Comparison of ENCODE assay signal across 18 mouse cellular contexts in the genomic region with DNA sequence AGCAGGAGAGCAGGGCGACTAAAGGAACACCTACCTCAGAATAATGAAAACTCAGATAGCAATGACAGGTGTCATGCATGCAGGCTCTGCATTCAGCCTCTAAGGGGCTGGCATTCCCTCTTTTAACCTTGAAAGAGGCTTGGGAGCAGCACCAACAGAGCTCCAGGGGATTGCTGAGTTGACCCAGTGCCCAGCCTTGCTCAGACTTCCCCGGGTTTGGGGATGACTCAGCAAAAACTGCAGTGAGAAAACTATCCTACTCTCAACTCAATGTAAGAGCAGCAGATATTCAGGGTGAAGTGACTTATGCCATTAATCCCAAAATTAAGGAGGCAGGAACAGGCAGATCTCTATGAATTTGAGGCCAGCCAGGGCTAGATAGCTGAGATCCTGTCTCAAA. TPM values are rescaled to one million over a fixed set of nuclear protein-coding genes. Genes with fewer than 3 reads are reported as not detected.
DNase-seq lines count a peak whose midpoint lies in the region; ATAC-seq and TF ChIP-seq lines count a peak whose summit lies in the region.
"Had no signal": no experiment of that assay in that cellular context is flagged by ENCODE, and none has a peak within 500 bp of the region (broad histone marks: within the 10 kb centered on the region; RNA-seq: fewer than 3 reads in every experiment).

No protein-coding gene starts in this region.

- no peak for DNase-seq in heart, adult 8-10 months (ENCODE audit: low spot score)
- no peak for DNase-seq in ES-E14 (ENCODE audit: low read depth, low spot score)
- peak; percentile 71 for DNase-seq in adrenal gland, postnatal 14 days
- DNase-seq in ovary, postnatal 10 days (ENCODE audit: low spot score) = no peak
- DNase-seq: cerebellum, adult 9-11 months; gastrocnemius, postnatal 10 days; right cerebral cortex, adult 18-20 months; thymus, postnatal 14 days had no signal

- H3K4me2 ChIP-seq in heart, embryonic 11.5 days = no peak overlapping the region
- no peak overlapping the region for H3K4me2 ChIP-seq in heart, embryonic 16.5 days (ENCODE audit: low read depth, low read length)
- no peak overlapping the region for H3K4me2 ChIP-seq in intestine, embryonic 16.5 days (ENCODE audit: low read depth, low read length)
- H3K4me2 ChIP-seq: lung, embryonic 15.5 days; midbrain, embryonic 11.5 days had no signal

- no peaks in the 10 kb centered on the region for H3K27me3 ChIP-seq in heart, embryonic 11.5 days (ENCODE audit: control insufficient read depth, insufficient read depth, low read length)
- no peaks in the 10 kb centered on the region for H3K27me3 ChIP-seq in heart, embryonic 16.5 days (ENCODE audit: control insufficient read depth, insufficient read depth, low read length)
- H3K27me3 ChIP-seq in intestine, embryonic 16.5 days (replicated peaks; ENCODE audit: control insufficient read depth, insufficient read depth, low read length) = no peaks in the 10 kb centered on the region
- H3K27me3 ChIP-seq: lung, embryonic 15.5 days had no signal

- peak overlapping the region; percentile 95 for H3K27ac ChIP-seq in heart, embryonic 11.5 days (ENCODE audit: low read depth, low read length)
- no peak overlapping the region for H3K27ac ChIP-seq in ES-E14 (ENCODE audit: insufficient read depth, low read depth, low read length, poor library complexity, severe bottlenecking)
- peak overlapping the region; percentile 99 for H3K27ac ChIP-seq in heart, embryonic 16.5 days (ENCODE audit: low read length)
- no peak overlapping the region for H3K27ac ChIP-seq in intestine, embryonic 16.5 days (ENCODE audit: low read length)
- H3K27ac ChIP-seq: lung, embryonic 15.5 days had no signal

- H3K9ac ChIP-seq in heart, embryonic 11.5 days (ENCODE audit: low read depth, low read length) = peak overlapping the region; percentile 43; the same call in 1 of the 2 replicates
- no peak overlapping the region for H3K9ac ChIP-seq in ES-E14 (ENCODE audit: insufficient read depth, low read depth, low read length, poor library complexity, severe bottlenecking)
- no peak overlapping the region for H3K9ac ChIP-seq in heart, embryonic 16.5 days (ENCODE audit: low read length)
- H3K9ac ChIP-seq in intestine, embryonic 16.5 days (ENCODE audit: low read depth, low read length) = no peak overlapping the region
- H3K9ac ChIP-seq: lung, embryonic 15.5 days had no signal

- in situ Hi-C loops in ES-E14 (cut with MboI; ENCODE audit: low sequenced_read_pairs in 2 of 2, unreplicated experiment in 2 of 2) = no loop called here

- H3K4me3 ChIP-seq in heart, embryonic 11.5 days (ENCODE audit: low read depth, low read length) = no peak overlapping the region
- H3K4me3 ChIP-seq in ES-E14 (ENCODE audit: insufficient read depth in 1 of 2, low read depth in 1 of 2, low read length in 2 of 2, poor library complexity in 1 of 2, severe bottlenecking in 1 of 2) = no peak overlapping the region
- no peak overlapping the region for H3K4me3 ChIP-seq in heart, embryonic 16.5 days (ENCODE audit: low read length)
- H3K4me3 ChIP-seq in intestine, embryonic 16.5 days (ENCODE audit: low read length) = no peak overlapping the region
- H3K4me3 ChIP-seq: lung, embryonic 15.5 days had no signal

- H3K4me1 ChIP-seq in heart, embryonic 11.5 days (ENCODE audit: control insufficient read depth, insufficient read depth, low read length) = peaks cover 13% of the 10 kb centered on the region
- H3K4me1 ChIP-seq in ES-E14 (ENCODE audit: control insufficient read depth in 2 of 2, insufficient read depth in 2 of 2, low read length in 2 of 2, poor library complexity in 1 of 2) = no peaks in the 10 kb centered on the region
- peaks cover 25% of the 10 kb centered on the region for H3K4me1 ChIP-seq in heart, embryonic 16.5 days (ENCODE audit: control insufficient read depth, insufficient read depth, low read length)
- H3K4me1 ChIP-seq in intestine, embryonic 16.5 days (ENCODE audit: control insufficient read depth, insufficient read depth, low read length) = no peaks in the 10 kb centered on the region
- H3K4me1 ChIP-seq: lung, embryonic 15.5 days had no signal

- no peaks in the 10 kb centered on the region for H3K9me3 ChIP-seq in heart, embryonic 11.5 days (replicated peaks; ENCODE audit: control insufficient read depth, low read length)
- H3K9me3 ChIP-seq in ES-E14 (ENCODE audit: control insufficient read depth, insufficient read depth, low read depth, low read length) = no peaks in the 10 kb centered on the region
- no peaks in the 10 kb centered on the region for H3K9me3 ChIP-seq in heart, embryonic 16.5 days (replicated peaks; ENCODE audit: control insufficient read depth, low read length)
- no peaks in the 10 kb centered on the region for H3K9me3 ChIP-seq in intestine, embryonic 16.5 days (ENCODE audit: control insufficient read depth, low read length)
- H3K9me3 ChIP-seq: lung, embryonic 15.5 days had no signal

- ATAC-seq in heart, embryonic 11.5 days (replicated peaks; ENCODE audit: insufficient number of reproducible peaks, low FRiP score, low TSS enrichment) = no peak
- 0 out of 2 replicates have a peak, but pooled peaks have one; percentile 7 for ATAC-seq in heart, embryonic 16.5 days (replicated peaks; ENCODE audit: extremely low read depth, insufficient read depth, low FRiP score)
- no peak for ATAC-seq in intestine, embryonic 16.5 days
- ATAC-seq: activated CD4-positive, CD25-positive, alpha-beta regulatory T cell, adult 4 months; forebrain, embryonic 14.5 days; hindbrain, embryonic 16.5 days had no signal

- peaks cover 23% of the 10 kb centered on the region for H3K36me3 ChIP-seq in heart, embryonic 11.5 days (ENCODE audit: control insufficient read depth, insufficient read depth, low read length)
- peaks cover 36% of the 10 kb centered on the region for H3K36me3 ChIP-seq in ES-E14 (ENCODE audit: control insufficient read depth, insufficient read depth, low read length, poor library complexity, severe bottlenecking)
- peaks cover 27% of the 10 kb centered on the region for H3K36me3 ChIP-seq in heart, embryonic 16.5 days (ENCODE audit: control insufficient read depth, insufficient read depth)
- H3K36me3 ChIP-seq in intestine, embryonic 16.5 days (ENCODE audit: control insufficient read depth, insufficient read depth, low read length) = peaks cover 23% of the 10 kb centered on the region

- whole genome bisulfite sequencing in heart, embryonic 11.5 days (ENCODE audit: insufficient replicate concordance) = 51% methylated on average over 2 of the region's 2 CpGs
- WGBS in heart, embryonic 16.5 days = 38% methylated on average over 2 of the region's 2 CpGs
- 72% methylated on average over 2 of the region's 2 CpGs for WGBS in intestine, embryonic 16.5 days

TF ChIP-seq in ES-E14, 5 proteins besides CTCF, POLR2A, EP300 and RAD21:
- TF ChIP-seq CHD2 (IDR thresholded peaks at IDR 0.05; ENCODE audit: low read depth, low read length) = no peak
- peak; percentile 86 for TF ChIP-seq MAFK (IDR thresholded peaks at IDR 0.05; ENCODE audit: insufficient read depth, low read depth, low read length)

RNA-seq across cellular contexts. Expression of a gene that starts 8.6 kb away (rescaled TPM):
- polyA plus RNA-seq in heart, embryonic 11.5 days (2014; fragmentation: Nextera tagmentation; extraction: Ambion mirVana) = 24.2 and 29.6 TPM in 2 replicates
- 10 to 100 TPM; 12.1 to 18.3 (median 13.6) TPM for total RNA-seq in heart, adult 8-10 months (2022)
- 27.2 and 30.0 TPM in 2 replicates for total RNA-seq in ES-E14 (2012; rRNA removed)
- 18.7 and 24.6 TPM in 2 replicates for total RNA-seq in adrenal gland, postnatal 14 days (2021)
- polyA plus RNA-seq in heart, embryonic 16.5 days (2015; fragmentation: Nextera tagmentation; extraction: Ambion mirVana) = 28.8 and 37.3 TPM in 2 replicates
- polyA plus RNA-seq in intestine, embryonic 16.5 days (2015; fragmentation: Nextera tagmentation; extraction: Ambion mirVana) = 26.6 and 28.6 TPM in 2 replicates

RNA-seq across cellular contexts. Expression of a gene that starts 25.8 kb away (rescaled TPM):
- polyA plus RNA-seq in heart, embryonic 11.5 days (2014; fragmentation: Nextera tagmentation; extraction: Ambion mirVana) = 0.57 TPM in 1 of 2 replicates, not detected in the other
- total RNA-seq in heart, adult 8-10 months (2022) = not detected
- 0.31 and 0.42 TPM in 2 replicates for total RNA-seq in ES-E14 (2012; rRNA removed)
- total RNA-seq in adrenal gland, postnatal 14 days (2021) = 0.37 and 0.71 TPM in 2 replicates
- polyA plus RNA-seq in heart, embryonic 16.5 days (2015; fragmentation: Nextera tagmentation; extraction: Ambion mirVana) = 0.71 and 0.91 TPM in 2 replicates
- polyA plus RNA-seq in intestine, embryonic 16.5 days (2015; fragmentation: Nextera tagmentation; extraction: Ambion mirVana) = 0.55 TPM in 1 of 2 replicates, not detected in the other

RNA-seq across cellular contexts. Expression of a gene that starts 38.8 kb away (rescaled TPM):
- 1,448 and 1,508 TPM in 2 replicates for polyA plus RNA-seq in heart, embryonic 11.5 days (2014; fragmentation: Nextera tagmentation; extraction: Ambion mirVana)
- 100 to 1,000 TPM; 188 to 320 (median 251) TPM for total RNA-seq in heart, adult 8-10 months (2022)
- 1,716 and 2,367 TPM in 2 replicates for total RNA-seq in ES-E14 (2012; rRNA removed)
- 1,064 and 1,109 TPM in 2 replicates for total RNA-seq in adrenal gland, postnatal 14 days (2021)
- 1,134 and 1,179 TPM in 2 replicates for polyA plus RNA-seq in heart, embryonic 16.5 days (2015; fragmentation: Nextera tagmentation; extraction: Ambion mirVana)
- 2,886 and 2,944 TPM in 2 replicates for polyA plus RNA-seq in intestine, embryonic 16.5 days (2015; fragmentation: Nextera tagmentation; extraction: Ambion mirVana)

RNA-seq across cellular contexts. Expression of a gene that starts 50.4 kb away (rescaled TPM):
- 31.0 and 36.7 TPM in 2 replicates for polyA plus RNA-seq in heart, embryonic 11.5 days (2014; fragmentation: Nextera tagmentation; extraction: Ambion mirVana)
- total RNA-seq in heart, adult 8-10 months (2022) = 10 to 100 TPM; 64.3 to 69.6 (median 65.8) TPM
- 35.6 and 57.7 TPM in 2 replicates for total RNA-seq in ES-E14 (2012; rRNA removed)
- 73.8 and 82.5 TPM in 2 replicates for total RNA-seq in adrenal gland, postnatal 14 days (2021)
- polyA plus RNA-seq in heart, embryonic 16.5 days (2015; fragmentation: Nextera tagmentation; extraction: Ambion mirVana) = 26.7 and 27.7 TPM in 2 replicates
- 19.5 and 20.0 TPM in 2 replicates for polyA plus RNA-seq in intestine, embryonic 16.5 days (2015; fragmentation: Nextera tagmentation; extraction: Ambion mirVana)

RNA-seq across cellular contexts. Expression of a gene that starts 55.3 kb away (rescaled TPM):
- polyA plus RNA-seq in heart, embryonic 11.5 days (2014; fragmentation: Nextera tagmentation; extraction: Ambion mirVana) = not detected in 2 replicates
- 1 to 10 TPM in 3 of 4 experiments, under 1 TPM in 1; 0.52 to 2.4 (median 1.4) TPM for total RNA-seq in heart, adult 8-10 months (2022)
- total RNA-seq in ES-E14 (2012; rRNA removed) = not detected in 2 replicates
- total RNA-seq in adrenal gland, postnatal 14 days (2021) = 2.3 and 4.7 TPM in 2 replicates
- 0.09 TPM in 1 of 2 replicates, not detected in the other for polyA plus RNA-seq in heart, embryonic 16.5 days (2015; fragmentation: Nextera tagmentation; extraction: Ambion mirVana)
- polyA plus RNA-seq in intestine, embryonic 16.5 days (2015; fragmentation: Nextera tagmentation; extraction: Ambion mirVana) = not detected in 2 replicates
- total RNA-seq: gastrocnemius, postnatal 10 days had no signal
- polyA plus RNA-seq: activated CD4-positive, CD25-positive, alpha-beta regulatory T cell, adult 4 months; forebrain, embryonic 14.5 days; hindbrain, embryonic 16.5 days; kidney, embryonic 14.5 days; limb, embryonic 11.5 days; lung, embryonic 15.5 days; midbrain, embryonic 11.5 days had no signal

Comparison
In these comparisons a context has a peak if more than half of its experiments do, and no peak if none do; other contexts are left out.
1. H3K27ac ChIP-seq: peak in heart, embryonic 11.5 days (single experiment) and heart, embryonic 16.5 days (single experiment); none in ES-E14 (single experiment) and intestine, embryonic 16.5 days (single experiment).